Mouse (Mus musculus) myocyte (in vitro differentiated cells): Measurements from ENCODE around the gene Plk1. TPM values are rescaled to one million over a fixed set of nuclear protein-coding genes. Genes with fewer than 3 reads are reported as not detected.

ENCODE experiments used
- H3K27me3 ChIP-seq: one replicate; pipeline ENCODE4 v1.6.1; 2011; ENCODE audit not compliant: control insufficient read depth, insufficient read depth, insufficient read length
- H3K36me3 ChIP-seq: one replicate; pipeline ENCODE4 v1.6.1; 2011; ENCODE audit not compliant: control insufficient read depth, insufficient read depth
- H3K4me2 ChIP-seq: one replicate; pipeline ENCODE4 v1.6.1; 2011; ENCODE audit warnings: low read depth, control low read depth
- H3K4me3 ChIP-seq: one replicate; pipeline ENCODE4 v1.5.1; 2011; ENCODE audit warnings: mild to moderate bottlenecking, control low read depth, moderate library complexity
- H3K79me2 ChIP-seq: one replicate; pipeline ENCODE4 v1.6.1; 2011; ENCODE audit not compliant: control insufficient read depth, insufficient read depth
- H3ac ChIP-seq: one replicate; pipeline ENCODE4 v1.6.1; 2011; ENCODE audit not compliant: control insufficient read depth, insufficient read length
- CEBPB ChIP-seq: IDR thresholded peaks from 2 replicates; pipeline ENCODE4 v1.6.1; 2011; ENCODE audit warnings: mild to moderate bottlenecking, moderate library complexity; ENCODE audit not compliant: poor library complexity, insufficient read depth, severe bottlenecking
- E2F4 ChIP-seq: IDR thresholded peaks from one replicate; pipeline ENCODE4 v1.6.1; 2011; ENCODE audit warnings: mild to moderate bottlenecking, control low read depth, moderate library complexity; ENCODE audit not compliant: insufficient read depth
- MAX ChIP-seq: IDR thresholded peaks from one replicate; pipeline ENCODE4 v1.6.1; 2011; ENCODE audit warnings: low read depth, mild to moderate bottlenecking, control low read depth
- MYOD1 ChIP-seq, 3 experiments: IDR thresholded peaks; one replicate each; pipeline ENCODE4 v1.6.1; 2011; ENCODE audit warnings: control low read depth in 2 of 3, low read depth in 2 of 3, mild to moderate bottlenecking in 2 of 3, moderate library complexity in 1 of 3; ENCODE audit not compliant: insufficient read length in 2 of 3, control insufficient read depth in 1 of 3
- MYOG ChIP-seq, 3 experiments: IDR thresholded peaks; one replicate each; pipeline ENCODE4 v1.6.1; 2011; ENCODE audit warnings: control low read depth in 2 of 3, low read depth in 2 of 3, mild to moderate bottlenecking in 2 of 3; ENCODE audit not compliant: insufficient read length in 2 of 3, control insufficient read depth in 1 of 3, insufficient read depth in 1 of 3
- POLR2A ChIP-seq: IDR thresholded peaks from one replicate; pipeline ENCODE4 v1.6.1; 2011; ENCODE audit warnings: low read depth, mild to moderate bottlenecking, control low read depth, moderate library complexity; ENCODE audit not compliant: insufficient read length
- POLR2AphosphoS2 ChIP-seq: IDR thresholded peaks from one replicate; pipeline ENCODE4 v1.6.1; 2011; ENCODE audit warnings: low read depth, control low read depth; ENCODE audit not compliant: insufficient read length
- REST ChIP-seq: IDR thresholded peaks from one replicate; pipeline ENCODE4 v1.6.1; 2011; ENCODE audit warnings: mild to moderate bottlenecking, control low read depth, moderate library complexity; ENCODE audit not compliant: insufficient read depth, insufficient read length
- SRF ChIP-seq: IDR thresholded peaks from one replicate; pipeline ENCODE4 v1.6.1; 2011; ENCODE audit warnings: low read depth; ENCODE audit not compliant: control insufficient read depth, insufficient read length
- TCF12 ChIP-seq: IDR thresholded peaks from one replicate; pipeline ENCODE4 v1.6.1; 2011; ENCODE audit warnings: mild to moderate bottlenecking, control low read depth; ENCODE audit not compliant: poor library complexity, insufficient read depth, severe bottlenecking
- TCF3 ChIP-seq: IDR thresholded peaks from one replicate; pipeline ENCODE4 v1.6.1; 2011; ENCODE audit warnings: low read depth, control low read depth; ENCODE audit not compliant: insufficient read length
- USF1 ChIP-seq: IDR thresholded peaks from one replicate; pipeline ENCODE4 v1.6.1; 2011; ENCODE audit warnings: low read depth, mild to moderate bottlenecking, control low read depth, moderate library complexity
- polyA plus RNA-seq: library from polyadenylated mRNA; unstranded; fragments of >200 nt; fragmentation: generic; extraction: Trizol; gene quantifications from one replicate; pipeline ENCODE4 v1.2.1, GENCODE M21; 2012; ENCODE audit warnings: missing spikeins

Gene Plk1
- polyA plus RNA-seq, 1 experiment, result 57.8 TPM

DNA sequence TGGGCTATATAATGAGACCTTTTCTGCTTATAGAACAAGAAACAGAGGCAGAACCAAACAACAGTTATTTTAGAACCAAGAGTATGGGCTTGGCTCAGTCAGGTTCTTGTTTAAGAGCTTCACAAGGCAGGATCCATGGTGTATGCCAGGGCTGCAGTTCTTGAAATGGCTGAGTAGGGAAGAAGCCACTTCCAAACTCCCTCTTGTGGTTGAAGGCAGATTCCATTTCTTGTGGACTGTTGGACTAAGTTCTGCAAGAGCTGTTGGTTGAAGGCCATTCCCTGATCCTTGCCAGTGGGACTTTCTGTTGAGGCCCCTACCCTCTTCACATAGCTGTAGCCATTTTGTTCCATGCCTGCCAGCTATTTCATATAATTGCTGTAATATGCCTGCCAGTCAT, 34.7 kb downstream of the Plk1 start:
- no peak overlapping the region for H3ac ChIP-seq
- H3K79me2 ChIP-seq, result no peaks in the 10 kb centered on the region
- no peak overlapping the region for H3K4me2 ChIP-seq
- H3K36me3 ChIP-seq, result no peaks in the 10 kb centered on the region
- no peak overlapping the region for H3K4me3 ChIP-seq
- no peak for TF ChIP-seq REST
- no peak for TF ChIP-seq TCF3
- no peak for TF ChIP-seq MYOG (IDR thresholded peaks at IDR 0.05; ENCODE audit: control insufficient read depth in 1 of 3, insufficient read depth in 1 of 3, insufficient read length in 2 of 3, low read depth in 2 of 3)
- TF ChIP-seq MAX, result no peak
- TF ChIP-seq TCF12, result no peak
- TF ChIP-seq USF1, result no peak
- TF ChIP-seq CEBPB, result no peak
- TF ChIP-seq SRF, result no peak
- no peak for TF ChIP-seq MYOD1 (IDR thresholded peaks at IDR 0.05; ENCODE audit: control insufficient read depth in 1 of 3, insufficient read length in 2 of 3, low read depth in 2 of 3)
- no peak for TF ChIP-seq E2F4
- H3K27me3 ChIP-seq, result no peaks in the 10 kb centered on the region

DNA sequence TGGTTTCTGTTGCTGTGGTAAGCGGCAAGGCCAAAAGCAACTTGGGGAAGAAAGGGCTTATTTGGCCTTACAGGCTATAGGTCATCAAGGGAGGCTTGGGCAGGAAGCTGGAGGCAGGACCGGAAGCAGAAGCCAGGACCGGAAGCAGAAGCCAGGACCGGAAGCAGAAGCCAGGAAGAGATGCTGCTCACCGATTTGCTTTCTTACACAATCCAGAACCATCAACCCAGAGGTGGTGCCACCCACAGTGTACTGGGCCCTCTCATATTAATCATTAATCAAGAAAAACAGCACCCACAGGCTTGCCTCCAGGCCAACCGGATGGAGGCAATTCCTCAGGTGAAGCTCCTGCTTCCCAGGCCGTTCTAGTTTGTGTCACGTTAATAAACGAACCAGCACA, 37.5 kb downstream of the Plk1 start:
- no peak for TF ChIP-seq MYOG (IDR thresholded peaks at IDR 0.05; ENCODE audit: control insufficient read depth in 1 of 3, insufficient read depth in 1 of 3, insufficient read length in 2 of 3, low read depth in 2 of 3)
- no peak for TF ChIP-seq CEBPB
- TF ChIP-seq REST, result no peak
- no peak for TF ChIP-seq SRF
- no peak for TF ChIP-seq POLR2A
- no peak for TF ChIP-seq TCF3
- TF ChIP-seq MYOD1 (IDR thresholded peaks at IDR 0.05; ENCODE audit: control insufficient read depth in 1 of 3, insufficient read length in 2 of 3, low read depth in 2 of 3), result no peak
- TF ChIP-seq USF1, result no peak
- TF ChIP-seq E2F4, result no peak
- TF ChIP-seq MAX, result no peak
- TF ChIP-seq TCF12, result no peak
- TF ChIP-seq POLR2AphosphoS2, result no peak
- H3K27me3 ChIP-seq, result no peaks in the 10 kb centered on the region
- H3ac ChIP-seq, result no peak overlapping the region
- no peaks in the 10 kb centered on the region for H3K79me2 ChIP-seq
- H3K4me2 ChIP-seq, result no peak overlapping the region
- H3K36me3 ChIP-seq, result no peaks in the 10 kb centered on the region
- H3K4me3 ChIP-seq, result no peak overlapping the region

DNA sequence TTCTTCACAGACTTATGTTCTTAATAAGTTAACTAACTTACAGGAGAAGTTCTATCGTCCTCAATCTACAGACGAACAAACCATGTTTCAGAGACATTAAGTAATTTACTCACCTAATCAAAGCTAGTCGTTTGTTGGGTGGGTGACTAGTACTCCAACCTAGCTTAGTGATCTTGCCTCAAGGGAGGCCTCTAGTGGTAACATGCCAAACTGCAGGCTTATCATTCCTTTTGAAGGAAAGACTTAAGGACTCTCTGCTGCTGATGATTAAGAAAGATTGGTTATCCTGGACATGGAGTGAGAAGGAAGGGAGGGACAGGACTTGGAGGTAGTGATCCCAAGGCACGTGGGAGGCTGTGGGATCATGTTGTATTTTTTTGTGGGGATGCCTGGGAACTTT, 38.1 kb downstream of the Plk1 start:
- Histone ChIP-seq H3K4me3 (no peak overlapping the region), H3K4me2 (no peak overlapping the region), H3K27me3 (no peaks in the 10 kb centered on the region), H3K79me2 (no peaks in the 10 kb centered on the region), H3ac (no peak overlapping the region), H3K36me3 (no peaks in the 10 kb centered on the region)
- TF ChIP-seq E2F4 (no peak), TCF12 (no peak)

DNA sequence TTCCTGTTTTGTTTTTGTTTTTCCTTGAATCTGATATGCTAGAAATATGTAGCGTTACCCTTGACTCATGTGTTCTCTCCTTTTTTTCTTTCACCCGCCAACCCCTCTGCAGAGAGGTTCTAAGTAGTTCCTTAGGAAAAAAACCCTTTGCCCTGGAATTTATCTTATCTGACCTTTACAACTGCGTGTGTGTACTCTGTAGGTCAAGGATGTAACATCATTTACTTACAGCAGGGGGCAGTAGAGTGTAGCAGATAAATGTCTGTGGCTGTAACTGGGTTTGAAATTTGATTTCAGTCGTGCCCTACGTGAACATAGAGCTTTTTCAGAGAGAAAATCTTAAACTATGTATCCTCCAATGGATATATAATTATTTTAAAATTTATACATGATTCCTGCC, 40.1 kb downstream of the Plk1 start:
- Histone ChIP-seq H3ac (no peak overlapping the region), H3K4me2 (no peak overlapping the region), H3K36me3 (no peaks in the 10 kb centered on the region), H3K4me3 (no peak overlapping the region), H3K27me3 (peaks cover 11% of the 10 kb centered on the region), H3K79me2 (no peaks in the 10 kb centered on the region)
- no peak for TF ChIP-seq USF1
- TF ChIP-seq MYOD1 (IDR thresholded peaks at IDR 0.05; ENCODE audit: control insufficient read depth in 1 of 3, insufficient read length in 2 of 3, low read depth in 2 of 3), result no peak

GRCm38 (mm10) chr7:122203936-122204335, 44.7 kb downstream of the Plk1 start:
- Histone ChIP-seq H3K4me2 (no peak overlapping the region), H3K79me2 (no peaks in the 10 kb centered on the region), H3K36me3 (no peaks in the 10 kb centered on the region), H3K4me3 (no peak overlapping the region), H3K27me3 (peaks cover 31% of the 10 kb centered on the region), H3ac (no peak overlapping the region)
- no peak for TF ChIP-seq MAX
- TF ChIP-seq TCF3, result no peak
- TF ChIP-seq POLR2A, result no peak
- TF ChIP-seq MYOD1 (IDR thresholded peaks at IDR 0.05; ENCODE audit: control insufficient read depth in 1 of 3, insufficient read length in 2 of 3, low read depth in 2 of 3), result no peak
- no peak for TF ChIP-seq REST
- no peak for TF ChIP-seq SRF
- no peak for TF ChIP-seq MYOG (IDR thresholded peaks at IDR 0.05; ENCODE audit: control insufficient read depth in 1 of 3, insufficient read depth in 1 of 3, insufficient read length in 2 of 3, low read depth in 2 of 3)
- no peak for TF ChIP-seq USF1
- no peak for TF ChIP-seq E2F4
- no peak for TF ChIP-seq POLR2AphosphoS2
- no peak for TF ChIP-seq TCF12
- no peak for TF ChIP-seq CEBPB
